Mouse (Mus musculus) limb, embryonic 12.5 days (tissue): ENCODE data around the gene Dcxr. TPM values are rescaled to one million over a fixed set of nuclear protein-coding genes. Genes with fewer than 3 reads are reported as not detected.
"Not testable (repeated sequence)": the region's sequence is repeated elsewhere in the genome, so short reads cannot be mapped to it uniquely, and the experiment has no call there.

Experiments used
- ATAC-seq: fragments of 200-750 bp; cut with Nextera tagmentation; 2 replicates; pipeline ENCODE4 v1.8.0; 2017; ENCODE audit warnings: low read depth, moderate TSS enrichment; ENCODE audit not compliant: insufficient number of reproducible peaks, insufficient read depth, low FRiP score, low TSS enrichment
- H3K27ac ChIP-seq: fragments of 300-500 bp; sonication (generic); 2 replicates; pipeline ENCODE4 v1.5.1; 2016; ENCODE audit warnings: mild to moderate bottlenecking, moderate library complexity
- H3K27me3 ChIP-seq: fragments of 300-500 bp; sonication (generic); 2 replicates; pipeline ENCODE4 v1.6.1; 2016; ENCODE audit warnings: mild to moderate bottlenecking, moderate library complexity
- H3K36me3 ChIP-seq: fragments of 300-500 bp; sonication (generic); 2 replicates; pipeline ENCODE4 v1.6.1; 2016; ENCODE audit warnings: mild to moderate bottlenecking, moderate library complexity
- H3K4me1 ChIP-seq: fragments of 300-500 bp; sonication (generic); replicated peaks from 2 replicates; pipeline ENCODE4 v1.6.1; 2016
- H3K4me2 ChIP-seq: fragments of 300-500 bp; sonication (generic); 2 replicates; pipeline ENCODE4 v1.6.1; 2016; ENCODE audit warnings: mild to moderate bottlenecking, moderate library complexity
- H3K4me3 ChIP-seq: fragments of 300-500 bp; sonication (generic); replicated peaks from 2 replicates; pipeline ENCODE4 v1.5.1; 2016; ENCODE audit warnings: mild to moderate bottlenecking
- H3K9ac ChIP-seq: fragments of 300-500 bp; sonication (generic); replicated peaks from 2 replicates; pipeline ENCODE4 v1.6.1; 2016; ENCODE audit warnings: mild to moderate bottlenecking, moderate library complexity
- H3K9me3 ChIP-seq: fragments of 300-500 bp; sonication (generic); 2 replicates; pipeline ENCODE4 v1.6.1; 2016; ENCODE audit warnings: mild to moderate bottlenecking, moderate library complexity
- WGBS: fragments of 180-500 bp; shearing (Covaris S2); methylation state at CpG from one replicate; pipeline ENCODE4 v1.1.7; 2016; 5-methylcytosine and 5-hydroxymethylcytosine counted together
- polyA plus RNA-seq: library from polyadenylated mRNA; unstranded; fragments of >200 nt; fragmentation: Nextera tagmentation; extraction: Ambion mirVana; gene quantifications from 2 replicates; pipeline ENCODE4 v1.2.1, GENCODE M21; 2016

Gene Dcxr
- polyA plus RNA-seq, 1 experiment from 2014 or later: 17.8 TPM

DNA sequence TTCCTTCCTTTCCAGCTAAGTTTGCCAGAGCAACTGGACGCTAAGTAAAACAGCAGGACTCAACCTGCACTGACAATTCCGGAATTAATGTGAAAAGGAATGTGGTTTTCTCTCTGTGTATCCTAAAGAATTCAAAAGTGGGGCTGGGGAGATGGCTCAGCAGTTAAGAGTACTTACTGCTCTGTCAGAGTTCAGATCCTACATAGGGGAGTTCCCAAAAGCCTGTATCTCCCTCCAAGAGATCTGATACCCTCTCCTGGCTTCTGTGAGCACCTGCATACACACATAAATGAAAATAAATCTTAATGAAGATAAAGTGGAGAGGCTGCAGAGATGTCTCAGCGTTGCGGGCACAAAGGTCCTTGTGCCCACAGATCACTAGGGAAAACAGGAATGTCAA is 24.5 kb upstream of the Dcxr start:
- Histone ChIP-seq H3K27me3 (no peaks in the 10 kb centered on the region), H3K4me2 (no peak overlapping the region), H3K9me3 (peaks cover 1% of the 10 kb centered on the region), H3K27ac (no peak overlapping the region), H3K4me3 (no peak overlapping the region), H3K9ac (no peak overlapping the region), H3K36me3 (no peaks in the 10 kb centered on the region), H3K4me1 (no peaks in the 10 kb centered on the region)
- no peak for ATAC-seq
- WGBS: 72% methylated on average over 4 of the region's 4 CpGs

DNA sequence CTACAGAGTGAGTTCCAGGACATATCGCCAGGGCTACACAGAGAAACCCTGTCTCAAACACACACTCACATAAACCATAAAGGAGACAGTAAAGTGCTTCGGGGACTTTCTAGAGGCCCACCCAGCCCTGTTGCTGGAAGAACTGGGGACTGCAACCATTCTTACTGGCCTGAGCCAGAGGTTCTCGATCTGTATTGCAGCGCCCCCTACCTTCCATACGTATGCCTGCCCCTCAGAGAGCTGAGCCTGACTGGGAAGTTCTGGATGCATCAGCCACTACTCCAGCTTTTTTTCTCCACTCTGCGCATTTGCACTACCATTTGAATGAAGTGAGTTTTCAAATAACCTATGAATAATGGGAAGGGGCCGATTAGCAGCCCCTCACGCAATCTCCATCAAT is 22.3 kb upstream of the Dcxr start:
- H3K36me3 ChIP-seq: no peaks in the 10 kb centered on the region
- H3K4me3 ChIP-seq: no peak overlapping the region
- H3K27me3 ChIP-seq: no peaks in the 10 kb centered on the region
- H3K9ac ChIP-seq: no peak overlapping the region
- no peaks in the 10 kb centered on the region for H3K4me1 ChIP-seq
- H3K9me3 ChIP-seq: no peaks in the 10 kb centered on the region
- no peak for ATAC-seq
- H3K4me2 ChIP-seq: no peak overlapping the region
- no peak overlapping the region for H3K27ac ChIP-seq
- WGBS: 74% methylated on average over 8 of the region's 8 CpGs

DNA sequence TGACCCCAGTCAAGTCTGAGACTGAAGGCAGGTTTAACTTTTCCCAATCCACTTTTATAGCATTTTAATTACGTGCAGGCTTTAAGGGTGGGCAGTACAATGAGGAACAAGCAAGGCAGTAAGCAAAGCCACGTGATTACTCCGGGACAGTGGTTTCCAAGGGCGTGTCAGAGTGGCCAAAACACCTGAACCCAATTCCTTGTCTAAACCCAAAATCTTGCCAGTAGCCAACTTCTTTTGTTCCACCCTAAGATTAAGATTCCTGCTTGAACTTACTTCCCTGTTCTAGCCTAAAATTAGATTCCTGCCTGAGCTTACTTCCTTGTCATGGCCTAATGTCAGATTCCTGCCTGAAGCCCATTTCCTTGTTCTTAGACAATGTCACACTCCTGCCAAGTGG is 20.9 kb upstream of the Dcxr start:
- H3K4me1 ChIP-seq: no peaks in the 10 kb centered on the region
- ATAC-seq: no peak
- no peaks in the 10 kb centered on the region for H3K36me3 ChIP-seq
- H3K4me3 ChIP-seq: no peak overlapping the region
- H3K27me3 ChIP-seq: no peaks in the 10 kb centered on the region
- H3K9me3 ChIP-seq: no peaks in the 10 kb centered on the region
- H3K9ac ChIP-seq: no peak overlapping the region
- no peak overlapping the region for H3K4me2 ChIP-seq
- 43% methylated on average over 4 of the region's 4 CpGs for WGBS
- no peak overlapping the region for H3K27ac ChIP-seq

- no peak overlapping the region for H3K4me3 ChIP-seq
- H3K9me3 ChIP-seq: no peaks in the 10 kb centered on the region
- H3K4me1 ChIP-seq: no peaks in the 10 kb centered on the region
- ATAC-seq: no peak
- H3K4me2 ChIP-seq: no peak overlapping the region
- no peaks in the 10 kb centered on the region for H3K36me3 ChIP-seq
- WGBS: 70% methylated on average over 7 of the region's 7 CpGs
- no peak overlapping the region for H3K9ac ChIP-seq
- H3K27me3 ChIP-seq: no peaks in the 10 kb centered on the region
- no peak overlapping the region for H3K27ac ChIP-seq
These were observed 17.1 kb upstream of the Dcxr start for GRCm38 (mm10) chr11:120744121-120744701.

DNA sequence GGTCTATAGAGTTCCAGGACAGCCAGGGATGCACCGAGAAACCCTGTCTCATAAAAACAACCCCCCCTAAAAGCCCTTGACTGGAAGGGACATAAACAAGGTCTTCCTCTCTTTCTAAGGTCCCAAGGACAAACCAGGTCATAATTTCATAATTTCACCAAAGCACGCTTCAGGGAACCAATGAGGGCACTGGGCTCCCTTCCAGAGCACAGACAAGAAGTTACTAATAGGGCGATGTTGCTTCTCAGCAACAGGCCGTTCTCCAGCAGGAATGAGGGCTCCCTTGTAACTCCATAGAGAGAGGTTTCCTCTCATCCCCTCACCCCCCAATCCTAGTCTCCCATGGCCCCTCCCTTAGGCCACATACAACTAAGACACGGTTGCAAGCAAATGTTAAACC is 13.9 kb upstream of the Dcxr start:
- Histone ChIP-seq H3K9ac (no peak overlapping the region), H3K9me3 (no peaks in the 10 kb centered on the region), H3K27me3 (no peaks in the 10 kb centered on the region; the same call in 1 of the 2 replicates), H3K4me2 (no peak overlapping the region), H3K4me1 (no peaks in the 10 kb centered on the region), H3K36me3 (no peaks in the 10 kb centered on the region), H3K4me3 (no peak overlapping the region), H3K27ac (no peak overlapping the region)
- no peak for ATAC-seq
- WGBS: 90% methylated on average over 5 of the region's 5 CpGs

DNA sequence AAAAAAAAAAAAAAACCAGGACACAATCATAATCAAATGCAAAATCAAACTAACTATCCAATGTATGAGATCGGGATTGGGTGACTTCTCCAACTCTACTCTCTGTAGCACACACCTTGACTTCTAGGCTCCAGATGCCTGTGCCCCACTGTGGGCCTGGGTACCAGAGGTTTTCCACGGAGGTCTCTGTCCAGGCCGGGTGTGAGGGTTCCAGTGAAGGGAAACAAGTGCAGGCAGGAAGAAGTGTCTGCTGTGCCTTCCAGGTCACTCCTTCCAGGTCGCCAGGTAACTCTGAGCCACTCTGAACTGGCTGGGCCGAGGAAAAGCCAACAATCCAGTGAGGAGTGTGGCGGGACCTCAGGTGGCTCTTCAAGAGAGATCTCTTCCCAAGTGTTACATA is 9.3 kb upstream of the Dcxr start:
- Histone ChIP-seq H3K36me3 (no peaks in the 10 kb centered on the region), H3K27ac (no peak overlapping the region), H3K27me3 (no peaks in the 10 kb centered on the region; the same call in 1 of the 2 replicates), H3K4me2 (no peak overlapping the region), H3K9me3 (no peaks in the 10 kb centered on the region), H3K4me1 (no peaks in the 10 kb centered on the region; the same call in 1 of the 2 replicates), H3K9ac (no peak overlapping the region), H3K4me3 (no peak overlapping the region)
- 76% methylated on average over 6 of the region's 6 CpGs for WGBS
- ATAC-seq: no peak

GRCm38 (mm10) chr11:120733521-120733920 is 6.4 kb upstream of the Dcxr start:
- Histone ChIP-seq H3K27me3 (peaks cover 3% of the 10 kb centered on the region; the same call in 1 of the 2 replicates), H3K4me3 (no peak overlapping the region), H3K27ac (no peak overlapping the region), H3K9ac (no peak overlapping the region), H3K4me1 (peaks cover 9% of the 10 kb centered on the region), H3K9me3 (no peaks in the 10 kb centered on the region), H3K36me3 (no peaks in the 10 kb centered on the region), H3K4me2 (no peak overlapping the region)
- 69% methylated on average over 6 of the region's 6 CpGs for WGBS
- no peak for ATAC-seq

DNA sequence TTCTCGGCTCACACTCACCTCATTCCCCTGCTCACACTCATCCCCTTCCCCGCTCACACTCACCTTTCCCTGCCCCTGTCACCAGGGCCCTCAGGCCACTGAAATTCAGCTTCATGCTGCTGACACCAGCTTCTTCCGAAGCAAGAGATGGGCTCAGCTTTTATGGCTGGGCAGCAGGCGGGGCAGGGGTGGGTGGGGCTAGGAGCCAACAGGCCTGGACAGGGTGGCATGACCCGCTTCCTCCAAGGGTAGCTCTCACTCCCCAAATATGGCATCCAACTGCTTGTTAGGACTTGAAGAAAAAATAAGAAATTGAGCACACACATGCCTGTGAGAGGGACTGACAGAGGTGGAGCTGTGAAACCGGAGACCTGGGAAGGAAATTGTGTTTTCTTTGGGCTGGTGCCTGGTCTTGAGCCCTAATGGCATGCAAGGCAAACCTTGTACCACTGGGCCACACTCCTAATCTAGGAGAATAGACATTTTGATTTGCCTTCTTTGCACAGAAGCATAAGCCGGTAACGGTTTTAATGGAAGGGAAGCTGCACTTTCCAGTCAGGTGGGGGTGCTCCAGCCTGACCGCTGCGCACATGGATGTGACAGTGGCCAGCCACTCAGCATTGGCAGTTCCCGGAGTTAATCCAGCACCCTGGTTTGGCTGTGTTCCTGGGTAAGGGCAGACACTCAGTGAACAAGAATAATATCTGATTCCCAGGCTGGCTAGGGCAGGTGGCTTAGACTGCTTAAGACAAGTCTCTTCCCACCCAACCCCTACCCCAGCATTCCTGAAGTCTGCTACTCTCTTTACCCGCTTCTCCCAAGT is 5.0 kb upstream of the Dcxr start, which contains the start of gene Cbr2:
Cbr2 (minus strand) TSS at position 257 of the 823 bp plus-strand sequence.
- Histone ChIP-seq H3K4me3 (no peak within 1 kb of the TSS), H3K9me3 (no peaks in the 10 kb centered on the region), H3K36me3 (no peaks in the 10 kb centered on the region), H3K27ac (peak within 1 kb of the TSS; percentile 78), H3K4me2 (peak within 1 kb of the TSS; percentile 10; the same call in 1 of the 2 replicates), H3K9ac (no peak within 1 kb of the TSS), H3K4me1 (peaks cover 9% of the 10 kb centered on the region), H3K27me3 (peaks cover 3% of the 10 kb centered on the region; the same call in 1 of the 2 replicates)
- WGBS: 68% methylated on average over 12 of the region's 12 CpGs
- ATAC-seq: no peak

DNA sequence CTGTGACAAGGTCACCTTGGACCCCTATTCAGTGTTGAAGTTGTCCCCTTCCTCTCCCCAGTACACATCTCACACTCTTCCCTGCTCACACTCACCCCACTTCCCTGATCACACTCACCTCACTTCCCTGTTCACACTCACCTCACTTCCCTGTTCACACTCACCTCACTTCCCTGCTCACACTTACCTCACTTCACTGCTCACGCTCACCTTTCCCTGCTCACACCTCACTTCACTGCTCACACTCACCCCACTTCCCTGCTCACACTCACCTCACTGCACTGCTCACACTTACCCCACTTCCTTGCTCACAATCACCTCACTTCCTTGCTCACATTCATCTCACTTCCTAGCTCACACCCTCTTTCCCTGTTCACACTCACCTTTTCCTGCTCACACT is 4.3 kb upstream of the Dcxr start:
- H3K9ac ChIP-seq: no peak overlapping the region
- WGBS: 89% methylated on average over 1 of the region's 1 CpGs

DNA sequence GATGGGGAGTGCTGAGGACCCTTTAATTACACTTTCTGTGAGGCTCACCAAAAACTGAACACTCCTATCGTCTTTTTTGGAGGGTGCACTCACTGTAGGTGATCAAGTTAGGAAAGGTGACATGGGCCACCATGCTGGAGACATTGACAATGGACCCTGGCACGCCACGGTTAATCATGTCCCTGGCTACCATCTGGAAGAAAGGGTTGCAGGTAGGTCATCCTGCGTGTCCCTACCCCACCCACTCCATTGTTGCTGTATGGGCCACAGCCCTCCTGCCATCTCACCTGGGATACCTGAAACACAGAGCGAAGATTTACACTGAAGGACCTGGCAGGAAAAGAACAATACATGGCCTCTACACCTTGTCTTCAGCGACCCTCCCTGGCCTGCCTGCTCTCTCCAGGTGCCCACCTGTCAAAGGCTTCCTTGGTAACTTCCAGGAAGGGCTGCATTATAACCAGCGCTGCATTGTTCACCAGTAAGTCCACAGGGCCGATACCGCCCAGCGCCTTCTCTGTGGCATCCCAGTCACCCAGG is 3.3 kb upstream of the Dcxr start:
- no peak for ATAC-seq
- H3K27me3 ChIP-seq: peaks cover 3% of the 10 kb centered on the region; the same call in 1 of the 2 replicates

More for the DNA sequence above, 4.3 kb upstream of the Dcxr start:
- ATAC-seq: no peak
- Histone ChIP-seq H3K27ac (peak overlapping the region; percentile 78), H3K4me2 (no peak overlapping the region), H3K4me1 (peaks cover 15% of the 10 kb centered on the region), H3K36me3 (no peaks in the 10 kb centered on the region), H3K4me3 (no peak overlapping the region), H3K27me3 (peaks cover 3% of the 10 kb centered on the region; the same call in 1 of the 2 replicates), H3K9me3 (no peaks in the 10 kb centered on the region)

DNA sequence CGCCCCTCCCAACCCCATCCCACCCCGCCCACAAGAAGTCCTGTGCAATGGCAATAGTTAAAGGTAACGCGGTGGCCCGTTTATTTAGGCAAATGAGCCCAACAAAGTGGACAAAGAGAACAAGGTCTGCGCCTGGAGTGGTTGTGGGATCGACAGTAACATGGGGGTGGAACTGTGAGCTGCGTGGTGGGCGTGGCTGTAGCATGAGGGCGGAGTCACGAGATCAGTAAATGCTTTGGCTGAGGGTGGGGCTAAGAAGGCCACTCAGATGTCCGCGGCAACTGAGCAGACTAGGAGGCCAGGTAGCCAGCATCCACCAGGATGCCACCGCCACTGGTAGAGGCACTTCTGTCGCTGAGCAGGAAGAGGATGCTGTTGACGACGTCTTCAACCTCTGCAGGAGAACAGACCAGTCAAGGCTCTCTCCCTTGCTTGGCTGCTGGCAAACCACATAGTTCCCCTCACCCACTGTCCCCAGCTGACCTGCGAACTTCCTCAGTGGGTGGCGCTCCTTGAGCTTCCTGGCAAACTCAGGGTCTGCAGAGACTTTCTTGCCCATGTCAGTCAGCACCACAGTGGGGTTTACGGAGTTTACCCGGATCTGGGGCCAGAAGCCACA is 2.5 kb upstream of the Dcxr start:
- ATAC-seq, H3K36me3 ChIP-seq, H3K9me3 ChIP-seq, H3K27ac ChIP-seq, H3K27me3 ChIP-seq, H3K9ac ChIP-seq: not testable (repeated sequence)
- 3% methylated on average over 18 of the region's 21 CpGs for WGBS
- Histone ChIP-seq H3K4me2 (peak overlapping the region; percentile 46), H3K4me3 (peak overlapping the region; percentile 15), H3K4me1 (peaks cover 17% of the 10 kb centered on the region)

More for the DNA sequence above, 3.3 kb upstream of the Dcxr start:
- peaks cover 2% of the 10 kb centered on the region; the same call in 1 of the 2 replicates for H3K36me3 ChIP-seq
- no peaks in the 10 kb centered on the region for H3K9me3 ChIP-seq
- H3K4me3 ChIP-seq: no peak overlapping the region
- peaks cover 17% of the 10 kb centered on the region for H3K4me1 ChIP-seq
- no peak overlapping the region for H3K27ac ChIP-seq
- H3K9ac ChIP-seq: no peak overlapping the region
- H3K4me2 ChIP-seq: no peak overlapping the region
- 88% methylated on average over 10 of the region's 10 CpGs for WGBS
